In the genomic region with DNA sequence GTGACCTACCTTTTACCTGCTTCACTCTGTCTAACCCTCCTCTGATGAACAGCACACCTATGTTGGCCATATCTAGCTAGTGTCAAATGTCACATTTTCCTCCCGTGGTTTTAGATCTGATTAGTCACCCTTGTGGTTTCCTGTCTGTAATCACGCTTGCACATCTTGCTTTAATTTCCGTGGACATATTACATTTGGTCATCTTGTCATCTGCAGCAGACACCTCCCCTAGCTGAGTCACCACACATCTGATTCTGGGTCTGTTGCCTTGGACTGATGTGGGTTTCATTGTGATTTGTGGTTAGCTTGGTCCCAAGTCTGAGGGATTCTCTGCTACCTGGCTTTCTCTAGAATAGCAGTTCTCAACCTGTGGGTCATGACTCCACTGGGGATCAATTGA, we compare ENCODE assay signal across 19 mouse cellular contexts. TPM values are rescaled to one million over a fixed set of nuclear protein-coding genes. Genes with fewer than 3 reads are reported as not detected.
DNase-seq lines count a peak whose midpoint lies in the region; ATAC-seq and TF ChIP-seq lines count a peak whose summit lies in the region.
"Had no signal": no experiment of that assay in that cellular context is flagged by ENCODE, and none has a peak within 500 bp of the region (broad histone marks: within the 10 kb centered on the region; RNA-seq: fewer than 3 reads in every experiment).

No protein-coding gene starts in this region.

- no peak for DNase-seq in lung, postnatal 0 days (ENCODE audit: low spot score)
- no peak for DNase-seq in lung, adult 2 months
- DNase-seq in T-cell, adult 2 months (ENCODE audit: low spot score), result peak; percentile 28
- DNase-seq in B cell, adult 2 months, result no peak
- DNase-seq in layer of hippocampus, adult 8-10 months (ENCODE audit: low spot score in 2 of 2), result no peak
- DNase-seq in heart, postnatal 10 days, result no peak
- DNase-seq: adrenal gland, postnatal 10 days; cerebellum, postnatal 14 days; heart, postnatal 14 days; kidney, adult 8-10 months; kidney, postnatal 4 days; right cerebral cortex, adult 18-20 months; spleen, adult 18-20 months; thymus, postnatal 4 days had no signal

- H3K4me2 ChIP-seq in lung, postnatal 0 days (replicated peaks; ENCODE audit: low read depth, low read length), result no peak overlapping the region
- no peak overlapping the region for H3K4me2 ChIP-seq in intestine, postnatal 0 days (replicated peaks; ENCODE audit: low read depth)
- H3K4me2 ChIP-seq: hindbrain, embryonic 15.5 days; limb, embryonic 12.5 days; liver, embryonic 15.5 days had no signal

- H3K9ac ChIP-seq in lung, postnatal 0 days (replicated peaks; ENCODE audit: low read depth), result no peak overlapping the region
- H3K9ac ChIP-seq in intestine, postnatal 0 days (ENCODE audit: low read depth, low read length), result no peak overlapping the region
- H3K9ac ChIP-seq: hindbrain, embryonic 15.5 days; limb, embryonic 12.5 days; liver, embryonic 15.5 days had no signal

- peak; percentile 17; the same call in 1 of the 2 replicates for ATAC-seq in lung, postnatal 0 days
- ATAC-seq in megakaryocyte, adult 5-6 weeks (ENCODE audit: poor library complexity, severe bottlenecking), result peak; percentile 97
- ATAC-seq in intestine, postnatal 0 days, result no peak

- TF ChIP-seq EP300 in lung, postnatal 0 days (IDR thresholded peaks at IDR 0.05), result peak; percentile 54

- no peak for TF ChIP-seq CTCF in lung, postnatal 0 days (IDR thresholded peaks at IDR 0.05)
- no peak for TF ChIP-seq CTCF in lung, adult 2 months (IDR thresholded peaks at IDR 0.05; ENCODE audit: insufficient read depth, low read length)
- no peak for TF ChIP-seq CTCF in intestine, postnatal 0 days (IDR thresholded peaks at IDR 0.05; ENCODE audit: low read depth)

- H3K4me3 ChIP-seq in lung, postnatal 0 days (ENCODE audit: low read depth, low read length), result no peak overlapping the region
- no peak overlapping the region for H3K4me3 ChIP-seq in lung, adult 2 months (replicated peaks; ENCODE audit: extremely low read depth, low read depth, low read length)
- no peak overlapping the region for H3K4me3 ChIP-seq in intestine, postnatal 0 days (ENCODE audit: low read depth, low read length)
- H3K4me3 ChIP-seq: hindbrain, embryonic 15.5 days; limb, embryonic 12.5 days; liver, embryonic 15.5 days had no signal

- WGBS in lung, postnatal 0 days, result 38% methylated on average over 3 of the region's 3 CpGs
- whole genome bisulfite sequencing in lung, adult 2 months, result 23% methylated on average over 3 of the region's 3 CpGs
- WGBS in intestine, postnatal 0 days, result 56% methylated on average over 3 of the region's 3 CpGs

- H3K36me3 ChIP-seq in lung, postnatal 0 days (ENCODE audit: insufficient read depth, low read length), result no peaks in the 10 kb centered on the region
- H3K36me3 ChIP-seq in intestine, postnatal 0 days (ENCODE audit: control insufficient read depth, insufficient read depth), result no peaks in the 10 kb centered on the region
- H3K36me3 ChIP-seq: hindbrain, embryonic 15.5 days; limb, embryonic 12.5 days; liver, embryonic 15.5 days had no signal

- intact Hi-C loops in heart, postnatal 10 days (cut with DNase I), result no loop called here

- H3K9me3 ChIP-seq in lung, postnatal 0 days (ENCODE audit: low read length), result no peaks in the 10 kb centered on the region
- H3K9me3 ChIP-seq in intestine, postnatal 0 days (ENCODE audit: control insufficient read depth), result no peaks in the 10 kb centered on the region
- H3K9me3 ChIP-seq: hindbrain, embryonic 15.5 days; limb, embryonic 12.5 days; liver, embryonic 15.5 days had no signal

- H3K4me1 ChIP-seq in lung, postnatal 0 days (ENCODE audit: insufficient read depth, low read depth, low read length), result 0 out of 2 replicates have a peak, but pooled peaks cover 4% of the 10 kb centered on the region
- H3K4me1 ChIP-seq in lung, adult 2 months (ENCODE audit: control insufficient read depth, insufficient read depth, low read length), result peaks cover 6% of the 10 kb centered on the region
- H3K4me1 ChIP-seq in intestine, postnatal 0 days (replicated peaks; ENCODE audit: control insufficient read depth, insufficient read depth, low read length), result 0 out of 2 replicates have a peak, but pooled peaks cover 6% of the 10 kb centered on the region

- H3K27me3 ChIP-seq in lung, postnatal 0 days (replicated peaks; ENCODE audit: insufficient read depth, low read length), result no peaks in the 10 kb centered on the region
- H3K27me3 ChIP-seq in intestine, postnatal 0 days (replicated peaks; ENCODE audit: control insufficient read depth, insufficient read depth, low read length), result no peaks in the 10 kb centered on the region
- H3K27me3 ChIP-seq: hindbrain, embryonic 15.5 days; limb, embryonic 12.5 days had no signal

- no peak for TF ChIP-seq POLR2A in lung, adult 2 months (IDR thresholded peaks at IDR 0.05; ENCODE audit: borderline replicate concordance, extremely low read depth, low read depth, low read length)

- H3K27ac ChIP-seq in lung, postnatal 0 days (ENCODE audit: low read length), result no peak overlapping the region
- no peak overlapping the region for H3K27ac ChIP-seq in intestine, postnatal 0 days (ENCODE audit: low read depth, low read length)
- H3K27ac ChIP-seq: hindbrain, embryonic 15.5 days; limb, embryonic 12.5 days; liver, embryonic 15.5 days had no signal

RNA-seq across cellular contexts. Expression of a gene that starts 6.0 kb away (rescaled TPM):
- 7.1 and 8.4 TPM in 2 replicates for polyA plus RNA-seq in lung, postnatal 0 days (2015; fragmentation: Nextera tagmentation; extraction: Ambion mirVana)
- 20.1 and 24.7 TPM in 2 replicates for polyA plus RNA-seq in lung, adult 2 months (2012; rRNA removed)
- total RNA-seq in megakaryocyte, adult 5-6 weeks (2015), result 5.6 and 6.7 TPM in 2 replicates
- total RNA-seq in megakaryocyte, adult 5-6 weeks (2017), result 5.5 and 6.5 TPM in 2 replicates
- 10 to 100 TPM; 32.1 to 43.0 (median 37.4) TPM for total RNA-seq in layer of hippocampus, adult 8-10 months (2022)
- 10 to 100 TPM; 16.7 to 20.9 TPM for total RNA-seq in heart, postnatal 10 days (2021)
- polyA plus RNA-seq in intestine, postnatal 0 days (2015; fragmentation: Nextera tagmentation; extraction: Ambion mirVana), result 1.7 and 1.8 TPM in 2 replicates
